Mouse (Mus musculus): Measurements from ENCODE around the gene Polr2c.

The Polr2c gene

GRCm38 (mm10) chr8:94880742-94881141 is 23.5 kb downstream of the Polr2c start:
- no peak for DNase-seq (ENCODE audit: low spot score)

DNA sequence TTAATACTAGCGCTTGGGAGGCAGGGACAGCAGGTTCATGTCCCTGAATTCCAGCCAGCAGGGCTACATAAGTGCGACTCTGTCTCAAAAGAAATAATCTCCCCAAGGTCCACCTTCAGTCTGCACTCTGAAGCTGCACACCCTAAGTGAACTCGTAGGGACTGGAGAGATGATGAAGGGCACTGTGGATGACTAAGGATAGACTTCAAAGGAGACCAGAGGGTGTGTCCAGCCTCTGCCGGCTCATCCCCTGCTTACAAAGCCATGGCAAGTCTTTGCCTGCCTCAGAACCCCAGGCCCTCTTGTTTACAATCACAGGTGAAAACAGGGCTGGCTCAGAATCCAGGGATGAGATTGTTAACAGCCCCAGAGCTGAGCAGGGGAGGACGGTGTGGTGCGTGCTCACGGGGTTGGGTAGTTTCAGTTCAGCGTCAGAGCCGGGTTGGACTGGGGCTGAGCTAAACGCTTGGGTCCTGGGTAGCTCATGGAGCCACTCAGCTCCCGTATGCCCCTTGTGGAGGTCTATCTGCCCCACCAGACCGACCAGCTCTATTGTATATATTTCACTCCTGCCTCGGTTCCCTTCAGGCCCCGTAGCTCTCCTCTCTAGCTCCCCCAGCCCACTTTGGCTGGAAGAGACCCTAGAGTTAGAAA is 31.3 kb downstream of the Polr2c start:
- DNase-seq (ENCODE audit: low spot score): no peak

- DNase-seq (ENCODE audit: low spot score): no peak
Observed at GRCm38 (mm10) chr8:94892917-94893316, 35.7 kb downstream of the Polr2c start.

- no peak for DNase-seq (ENCODE audit: low spot score)
Observed at GRCm38 (mm10) chr8:94899262-94899661, 42.0 kb downstream of the Polr2c start.

GRCm38 (mm10) chr8:94900617-94901016 is 43.4 kb downstream of the Polr2c start:
- DNase-seq (ENCODE audit: low spot score): no peak

- DNase-seq (ENCODE audit: low spot score): no peak
Observed at GRCm38 (mm10) chr8:94901031-94901430, 43.8 kb downstream of the Polr2c start.

DNA sequence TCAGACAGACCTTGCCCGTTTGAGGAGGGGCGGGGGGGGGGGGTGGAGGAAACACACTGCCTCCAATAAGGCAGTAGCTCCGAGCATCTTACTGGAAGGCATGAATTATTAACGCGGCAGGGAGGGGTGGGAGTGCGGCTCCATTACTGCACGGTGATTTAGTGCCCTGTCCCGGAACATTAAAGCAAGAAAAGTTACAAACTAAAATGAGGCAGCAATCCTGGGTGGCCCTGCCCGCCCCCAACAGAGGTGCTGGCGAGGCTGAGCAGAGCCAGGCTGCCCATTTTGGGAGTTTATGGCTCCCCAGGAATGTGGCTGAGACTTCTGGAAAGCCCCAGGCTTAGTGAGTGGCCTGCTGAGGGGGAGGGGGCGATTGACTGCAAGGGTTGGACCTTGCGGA is 46.5 kb downstream of the Polr2c start:
- DNase-seq (ENCODE audit: low spot score): no peak

- DNase-seq (ENCODE audit: low spot score): peak; percentile 65
Observed at GRCm38 (mm10) chr8:94904450-94905175, 47.4 kb downstream of the Polr2c start.

DNA sequence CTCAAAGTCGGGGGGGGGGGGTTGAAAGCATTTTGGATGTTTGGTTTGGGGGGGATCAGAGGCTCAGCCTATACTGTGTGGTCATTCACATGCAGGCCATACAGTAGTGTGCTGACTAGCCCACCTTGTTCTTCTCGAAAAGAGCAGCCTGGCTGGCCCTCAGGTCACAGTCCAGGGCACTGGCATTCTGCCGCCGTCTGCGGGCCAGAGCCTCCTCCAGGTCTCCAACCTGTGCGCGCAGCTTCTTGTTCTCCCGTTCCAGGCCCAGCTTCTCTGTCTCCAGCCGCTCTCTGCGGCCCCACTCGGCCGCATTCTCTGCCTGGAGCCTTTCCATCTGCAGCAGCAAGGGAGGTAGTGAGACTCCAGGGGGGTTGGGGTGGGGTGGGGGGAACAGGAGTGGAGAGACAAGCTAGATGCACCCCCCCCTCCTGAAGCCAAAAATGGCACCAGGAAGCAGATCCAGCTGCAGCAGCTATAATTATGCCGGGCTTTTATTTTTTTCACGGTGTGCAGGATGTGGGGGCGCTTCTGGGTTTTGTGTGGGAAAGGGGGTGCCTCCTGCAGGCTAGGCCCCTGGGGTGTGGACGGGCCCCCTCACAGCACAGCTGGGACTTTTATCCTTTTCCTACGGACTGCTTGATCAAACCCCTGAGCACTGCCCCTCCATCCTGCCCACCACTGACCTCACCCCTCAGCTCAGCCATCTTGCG is 50.5 kb downstream of the Polr2c start:
- DNase-seq (ENCODE audit: low spot score): no peak

DNA sequence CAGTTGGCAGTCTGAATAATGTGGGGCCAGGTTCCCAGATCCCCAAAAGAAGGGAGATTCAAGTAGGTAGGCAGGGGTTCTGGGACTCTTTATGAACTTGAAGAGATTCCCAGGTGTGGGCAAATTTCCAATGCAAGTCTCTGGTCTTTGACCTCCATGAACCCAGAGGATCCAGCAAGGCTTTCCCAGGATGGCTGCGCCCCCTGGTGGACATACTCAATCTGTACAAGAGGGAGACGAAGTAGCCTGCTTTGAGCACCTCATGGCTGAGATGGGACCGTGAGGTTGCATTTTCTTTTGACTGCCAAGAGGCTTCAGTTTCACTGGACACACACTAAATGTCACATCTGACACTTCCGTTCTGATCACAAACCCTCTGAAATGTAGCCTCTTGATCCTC is 51.6 kb downstream of the Polr2c start:
- peak; percentile 79 for DNase-seq (ENCODE audit: low spot score)

DNA sequence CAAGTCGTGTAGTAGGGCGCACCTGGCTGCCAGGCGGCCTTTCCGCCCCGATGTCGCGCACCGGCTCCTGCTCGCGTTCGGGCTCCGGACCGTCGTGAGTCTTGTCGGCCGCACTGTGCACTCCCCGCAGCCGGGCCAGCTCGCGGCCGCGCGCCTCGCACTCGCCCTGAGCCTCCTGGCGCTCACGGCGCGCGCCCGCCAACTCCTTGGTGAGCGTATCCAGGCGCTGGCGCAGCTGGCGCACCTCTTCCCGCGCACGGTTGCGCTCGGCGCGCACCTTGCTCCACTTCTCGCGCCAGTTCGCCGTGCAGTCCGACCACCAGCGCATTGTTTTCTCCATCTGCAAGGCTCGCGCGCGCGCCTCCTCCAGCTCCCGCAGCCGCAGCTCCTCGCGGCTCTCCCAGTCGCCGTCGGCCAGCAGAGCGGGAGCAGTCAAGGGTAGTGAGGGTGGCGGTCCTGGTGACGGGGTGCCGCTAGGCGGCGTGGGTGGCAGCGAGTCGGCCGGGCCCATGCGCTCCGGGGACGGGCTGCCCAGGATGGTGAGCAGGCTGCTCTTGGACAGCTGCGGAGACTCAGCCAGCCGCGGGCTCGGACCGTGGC is 55.9 kb downstream of the Polr2c start:
- peak; percentile 58 for DNase-seq (ENCODE audit: low spot score)

DNA sequence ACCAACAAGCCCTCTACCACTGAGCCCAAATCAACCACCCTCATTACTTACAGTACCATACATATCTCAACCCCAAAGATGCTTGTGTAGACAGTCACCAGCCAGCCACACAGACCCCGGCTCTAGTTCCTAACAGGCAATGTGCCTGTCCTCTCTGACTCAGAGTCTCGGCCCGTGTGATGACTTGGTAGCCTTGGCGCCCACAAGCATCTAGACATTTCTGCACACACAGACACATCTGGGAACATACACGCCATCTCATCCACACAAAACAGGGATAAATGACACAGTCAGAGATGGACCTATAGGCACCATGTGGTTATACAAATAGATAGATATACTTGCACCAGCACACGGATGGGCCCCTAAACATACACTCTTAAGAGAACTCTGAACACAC is 57.0 kb downstream of the Polr2c start:
- no peak for DNase-seq (ENCODE audit: low spot score)

DNA sequence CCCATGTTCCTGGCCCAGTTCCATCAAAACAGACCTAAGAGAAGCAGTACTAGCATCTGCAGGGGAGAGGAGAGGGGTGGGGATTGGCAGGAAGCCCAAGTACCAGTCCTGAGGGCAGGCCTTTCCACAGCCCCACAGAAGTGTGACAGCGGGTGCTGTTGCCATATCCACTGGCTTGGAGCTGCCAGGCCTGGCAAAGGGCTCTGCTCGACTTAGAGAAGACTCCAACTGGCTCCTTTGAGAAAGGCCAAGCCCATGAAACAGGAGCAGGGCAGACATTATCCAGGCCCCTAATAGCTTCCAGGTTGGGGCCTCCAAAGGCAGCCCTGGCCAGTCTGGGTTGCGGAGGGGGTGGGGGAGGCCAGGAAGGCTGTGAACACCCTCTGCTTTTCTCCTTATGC is 57.5 kb downstream of the Polr2c start:
- DNase-seq (ENCODE audit: low spot score): no peak

GRCm38 (mm10) chr8:94916311-94916959 is 59.2 kb downstream of the Polr2c start:
- no peak for DNase-seq (ENCODE audit: low spot score)

DNA sequence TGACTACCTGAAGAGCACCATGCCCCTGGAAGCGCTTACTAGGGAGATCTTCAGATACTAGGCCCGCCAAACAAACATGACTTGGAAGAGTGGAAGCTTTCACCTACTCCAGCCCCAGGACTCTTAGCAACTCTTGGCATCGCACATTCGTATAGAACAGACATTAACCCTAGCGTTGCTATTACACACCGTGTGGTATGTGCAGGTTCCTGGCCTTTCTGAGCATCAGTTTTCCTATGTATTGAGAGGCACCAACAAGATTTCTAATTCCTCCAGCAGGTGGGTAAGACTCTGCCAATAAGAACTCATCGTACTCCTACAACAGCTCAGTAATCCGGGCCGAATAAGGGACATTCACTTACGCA is 59.7 kb downstream of the Polr2c start:
- DNase-seq (ENCODE audit: low spot score): no peak

DNA sequence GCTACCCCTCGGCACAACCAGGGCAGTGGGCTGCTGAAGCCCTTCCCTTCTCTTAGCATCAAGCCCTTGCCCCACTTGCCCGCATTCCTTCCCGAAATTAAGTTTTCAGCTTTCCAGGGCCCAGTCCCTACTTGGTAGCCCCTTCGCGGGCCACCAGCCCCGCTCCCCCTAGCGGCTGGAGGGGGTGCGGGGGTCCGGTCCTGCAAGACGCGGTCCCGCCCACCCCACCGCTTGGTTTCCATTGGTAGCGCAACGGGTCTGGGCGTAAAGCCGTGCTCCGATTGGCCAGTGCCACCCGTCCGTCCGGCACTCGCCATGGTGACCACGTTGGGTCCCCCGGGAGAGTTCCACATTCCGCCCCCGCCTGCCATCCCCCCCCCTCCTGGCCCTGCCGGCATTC is 60.1 kb downstream of the Polr2c start:
- DNase-seq (ENCODE audit: low spot score): peak; percentile 84

DNA sequence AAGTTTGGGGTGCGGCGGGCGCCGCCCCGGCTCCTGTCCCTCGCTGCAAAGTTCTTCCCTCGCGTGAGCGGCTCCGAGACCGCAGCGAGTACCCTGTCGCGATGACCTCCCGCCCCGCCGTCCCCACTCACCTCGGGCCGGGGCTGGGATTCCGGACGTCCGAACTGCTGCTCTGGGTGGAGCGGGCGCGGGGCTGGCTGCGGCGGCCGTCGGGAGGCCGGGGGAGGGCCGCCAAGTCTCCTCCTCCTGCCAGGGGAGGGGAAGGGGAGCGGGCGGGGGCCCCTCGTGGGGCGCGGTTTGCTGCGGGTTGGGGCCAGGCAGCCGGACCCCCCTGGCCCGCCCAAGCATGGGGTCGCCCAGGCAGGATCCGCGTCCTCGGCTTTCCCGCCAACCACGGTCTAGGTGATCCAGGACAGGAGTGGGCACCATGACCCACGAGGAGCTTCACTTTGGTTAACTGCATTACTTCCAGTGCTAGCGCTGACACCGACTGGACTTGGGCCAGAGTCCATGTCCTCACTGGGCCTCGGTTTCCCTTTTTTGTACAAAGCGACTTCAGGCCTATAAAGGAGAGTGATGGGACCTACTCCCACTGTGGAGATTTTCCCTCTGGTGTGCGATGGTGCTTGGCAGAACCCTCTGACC is 60.7 kb downstream of the Polr2c start, which contains the start of gene Ccdc102a:
TSS of gene Ccdc102a (minus strand) at position 248 of the 645 bp plus-strand sequence.
- DNase-seq (ENCODE audit: low spot score): peak; percentile 54

- no peak for DNase-seq (ENCODE audit: low spot score)
Observed at GRCm38 (mm10) chr8:94919256-94919655, 62.0 kb downstream of the Polr2c start.

- no peak for DNase-seq (ENCODE audit: low spot score)
Observed at GRCm38 (mm10) chr8:94922176-94922575, 64.9 kb downstream of the Polr2c start.

DNA sequence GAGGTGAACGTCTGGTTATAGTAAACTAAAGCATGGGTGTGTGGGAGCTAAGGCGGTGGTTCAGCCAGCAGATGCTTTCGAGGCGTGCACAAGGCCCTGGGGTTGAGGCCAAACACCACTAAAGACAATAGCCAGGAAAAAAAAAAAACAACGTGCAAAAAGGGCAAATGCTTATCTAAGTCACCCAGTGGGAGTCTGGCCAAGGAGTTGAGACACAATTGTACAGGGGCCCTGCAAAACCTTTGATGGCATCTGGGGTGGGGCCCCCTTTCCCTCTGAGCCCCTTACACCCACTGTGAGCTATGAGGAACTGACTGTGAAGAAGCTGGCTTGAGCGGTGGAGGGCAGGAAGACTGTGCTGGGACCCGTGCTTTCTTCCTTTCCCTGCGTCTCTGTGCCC is 65.4 kb downstream of the Polr2c start:
- no peak for DNase-seq (ENCODE audit: low spot score)

Measured in urinary bladder, postnatal 25 days (tissue).